Mouse (Mus musculus): ENCODE measurements around the gene Chmp1a. TPM values are rescaled to one million over a fixed set of nuclear protein-coding genes. Genes with fewer than 3 reads are reported as not detected.
"Not testable (repeated sequence)": the region's sequence is repeated elsewhere in the genome, so short reads cannot be mapped to it uniquely, and the experiment has no call there.

Chmp1a gene
- polyA plus RNA-seq, 1 experiment from 2014 or later: 232 TPM

- no peaks in the 10 kb centered on the region for H3K9me3 ChIP-seq (replicated peaks; ENCODE audit: control insufficient read depth, low read length, poor library complexity, severe bottlenecking)
- peaks cover 11% of the 10 kb centered on the region for H3K4me1 ChIP-seq (ENCODE audit: control insufficient read depth, insufficient read depth, low read length)
- no peak overlapping the region for H3K9ac ChIP-seq (ENCODE audit: low read depth, low read length)
- H3K4me2 ChIP-seq (ENCODE audit: low read length): no peak overlapping the region
- no peaks in the 10 kb centered on the region for H3K27me3 ChIP-seq (ENCODE audit: control insufficient read depth, insufficient read depth, low read depth, low read length)
- H3K27ac ChIP-seq (ENCODE audit: low read length): no peak overlapping the region
- no peaks in the 10 kb centered on the region for H3K36me3 ChIP-seq (ENCODE audit: control insufficient read depth, insufficient read depth, low read length)
- no peak for ATAC-seq
- 79% methylated on average over 1 of the region's 1 CpGs for WGBS
- H3K4me3 ChIP-seq (ENCODE audit: low read depth, low read length): no peak overlapping the region
Observed at GRCm38 (mm10) chr8:123220917-123221316, 8.4 kb upstream of the Chmp1a start.

- Histone ChIP-seq H3K4me2 (ENCODE audit: low read length) (no peak overlapping the region), H3K4me1 (ENCODE audit: control insufficient read depth, insufficient read depth, low read length) (peaks cover 20% of the 10 kb centered on the region), H3K27ac (ENCODE audit: low read length) (no peak overlapping the region), H3K9me3 (replicated peaks; ENCODE audit: control insufficient read depth, low read length, poor library complexity, severe bottlenecking) (no peaks in the 10 kb centered on the region), H3K9ac (ENCODE audit: low read depth, low read length) (no peak overlapping the region), H3K4me3 (ENCODE audit: low read depth, low read length) (no peak overlapping the region), H3K27me3 (ENCODE audit: control insufficient read depth, insufficient read depth, low read depth, low read length) (no peaks in the 10 kb centered on the region), H3K36me3 (ENCODE audit: control insufficient read depth, insufficient read depth, low read length) (no peaks in the 10 kb centered on the region)
- ATAC-seq: no peak
- 75% methylated on average over 3 of the region's 3 CpGs for WGBS
Observed at GRCm38 (mm10) chr8:123215430-123215829, 2.9 kb upstream of the Chmp1a start.

- WGBS: 20% methylated on average over 22 of the region's 22 CpGs
- Histone ChIP-seq H3K9ac (ENCODE audit: low read depth, low read length) (peak overlapping the region; percentile 84), H3K4me3 (ENCODE audit: low read depth, low read length) (peak overlapping the region; percentile 63), H3K36me3 (ENCODE audit: control insufficient read depth, insufficient read depth, low read length) (peaks cover 5% of the 10 kb centered on the region), H3K27ac (ENCODE audit: low read length) (peak overlapping the region; percentile 50), H3K4me1 (ENCODE audit: control insufficient read depth, insufficient read depth, low read length) (peaks cover 20% of the 10 kb centered on the region), H3K27me3 (ENCODE audit: control insufficient read depth, insufficient read depth, low read depth, low read length) (no peaks in the 10 kb centered on the region), H3K4me2 (ENCODE audit: low read length) (peak overlapping the region; percentile 75), H3K9me3 (replicated peaks; ENCODE audit: control insufficient read depth, low read length, poor library complexity, severe bottlenecking) (no peaks in the 10 kb centered on the region)
- ATAC-seq: no peak; the same call in 1 of the 2 replicates
Observed at GRCm38 (mm10) chr8:123213118-123213772, 682 bp upstream of the Chmp1a start.

GRCm38 (mm10) chr8:123211876-123212275 is 687 bp downstream of the Chmp1a start:
- Histone ChIP-seq H3K4me1 (ENCODE audit: control insufficient read depth, insufficient read depth, low read length) (peaks cover 20% of the 10 kb centered on the region), H3K9ac (ENCODE audit: low read depth, low read length) (peak overlapping the region; percentile 84), H3K4me2 (ENCODE audit: low read length) (peak overlapping the region; percentile 98), H3K27ac (ENCODE audit: low read length) (0 out of 2 replicates have a peak overlapping the region, but pooled peaks have one; percentile 50), H3K4me3 (ENCODE audit: low read depth, low read length) (peak overlapping the region; percentile 63), H3K36me3 (ENCODE audit: control insufficient read depth, insufficient read depth, low read length) (peaks cover 13% of the 10 kb centered on the region), H3K9me3 (replicated peaks; ENCODE audit: control insufficient read depth, low read length, poor library complexity, severe bottlenecking) (no peaks in the 10 kb centered on the region), H3K27me3 (ENCODE audit: control insufficient read depth, insufficient read depth, low read depth, low read length) (no peaks in the 10 kb centered on the region)
- WGBS: 51% methylated on average over 10 of the region's 10 CpGs
- no peak for ATAC-seq

- no peak for ATAC-seq
- Histone ChIP-seq H3K4me3 (ENCODE audit: low read depth, low read length) (no peak overlapping the region), H3K4me1 (ENCODE audit: control insufficient read depth, insufficient read depth, low read length) (no peaks in the 10 kb centered on the region), H3K27me3 (ENCODE audit: control insufficient read depth, insufficient read depth, low read depth, low read length) (peaks cover 3% of the 10 kb centered on the region; the same call in 1 of the 2 replicates), H3K9me3 (replicated peaks; ENCODE audit: control insufficient read depth, low read length, poor library complexity, severe bottlenecking) (no peaks in the 10 kb centered on the region), H3K27ac (ENCODE audit: low read length) (no peak overlapping the region), H3K36me3 (ENCODE audit: control insufficient read depth, insufficient read depth, low read length) (peaks cover 21% of the 10 kb centered on the region), H3K4me2 (ENCODE audit: low read length) (no peak overlapping the region), H3K9ac (ENCODE audit: low read depth, low read length) (no peak overlapping the region)
- 90% methylated on average over 3 of the region's 3 CpGs for WGBS
Observed at GRCm38 (mm10) chr8:123203571-123203970, 9.0 kb downstream of the Chmp1a start.

- peak; percentile 39; the same call in 1 of the 2 replicates for ATAC-seq
- peaks cover 12% of the 10 kb centered on the region for H3K36me3 ChIP-seq (ENCODE audit: control insufficient read depth, insufficient read depth, low read length)
- H3K4me1 ChIP-seq (ENCODE audit: control insufficient read depth, insufficient read depth, low read length): no peaks in the 10 kb centered on the region
- H3K9me3 ChIP-seq (replicated peaks; ENCODE audit: control insufficient read depth, low read length, poor library complexity, severe bottlenecking): no peaks in the 10 kb centered on the region
- no peak overlapping the region for H3K4me2 ChIP-seq (ENCODE audit: low read length)
- H3K4me3 ChIP-seq (ENCODE audit: low read depth, low read length): no peak overlapping the region
- no peak overlapping the region for H3K27ac ChIP-seq (ENCODE audit: low read length)
- H3K27me3 ChIP-seq (ENCODE audit: control insufficient read depth, insufficient read depth, low read depth, low read length): peaks cover 3% of the 10 kb centered on the region; the same call in 1 of the 2 replicates
- 25% methylated on average over 5 of the region's 5 CpGs for WGBS
- H3K9ac ChIP-seq (ENCODE audit: low read depth, low read length): no peak overlapping the region
Observed at GRCm38 (mm10) chr8:123202288-123202687, 10.3 kb downstream of the Chmp1a start.

- Histone ChIP-seq H3K27me3 (ENCODE audit: control insufficient read depth, insufficient read depth, low read depth, low read length) (peaks cover 3% of the 10 kb centered on the region; the same call in 1 of the 2 replicates), H3K4me1 (ENCODE audit: control insufficient read depth, insufficient read depth, low read length) (no peaks in the 10 kb centered on the region), H3K9me3 (replicated peaks; ENCODE audit: control insufficient read depth, low read length, poor library complexity, severe bottlenecking) (no peaks in the 10 kb centered on the region), H3K4me3 (ENCODE audit: low read depth, low read length) (no peak overlapping the region), H3K9ac (ENCODE audit: low read depth, low read length) (no peak overlapping the region), H3K27ac (ENCODE audit: low read length) (no peak overlapping the region), H3K4me2 (ENCODE audit: low read length) (no peak overlapping the region), H3K36me3 (ENCODE audit: control insufficient read depth, insufficient read depth, low read length) (no peaks in the 10 kb centered on the region)
- WGBS: 77% methylated on average over 14 of the region's 14 CpGs
- no peak for ATAC-seq
Observed at GRCm38 (mm10) chr8:123199864-123200263, 12.7 kb downstream of the Chmp1a start.

- not testable (repeated sequence) for H3K36me3 ChIP-seq (ENCODE audit: control insufficient read depth, insufficient read depth, low read length); H3K9me3 ChIP-seq (replicated peaks; ENCODE audit: control insufficient read depth, low read length, poor library complexity, severe bottlenecking); H3K9ac ChIP-seq (ENCODE audit: low read depth, low read length); H3K4me3 ChIP-seq (ENCODE audit: low read depth, low read length); H3K4me2 ChIP-seq (ENCODE audit: low read length); ATAC-seq; H3K4me1 ChIP-seq (ENCODE audit: control insufficient read depth, insufficient read depth, low read length); H3K27ac ChIP-seq (ENCODE audit: low read length); H3K27me3 ChIP-seq (ENCODE audit: control insufficient read depth, insufficient read depth, low read depth, low read length)
- 74% methylated on average over 5 of the region's 5 CpGs for WGBS
Observed at GRCm38 (mm10) chr8:123197016-123197415, 15.5 kb downstream of the Chmp1a start.

- no peaks in the 10 kb centered on the region for H3K4me1 ChIP-seq (ENCODE audit: control insufficient read depth, insufficient read depth, low read length)
- 88% methylated on average over 9 of the region's 9 CpGs for WGBS
- H3K27ac ChIP-seq (ENCODE audit: low read length): no peak overlapping the region
- H3K36me3 ChIP-seq (ENCODE audit: control insufficient read depth, insufficient read depth, low read length): no peaks in the 10 kb centered on the region
- no peak overlapping the region for H3K9ac ChIP-seq (ENCODE audit: low read depth, low read length)
- ATAC-seq: no peak
- H3K9me3 ChIP-seq (replicated peaks; ENCODE audit: control insufficient read depth, low read length, poor library complexity, severe bottlenecking): no peaks in the 10 kb centered on the region
- H3K4me2 ChIP-seq (ENCODE audit: low read length): no peak overlapping the region
- H3K4me3 ChIP-seq (ENCODE audit: low read depth, low read length): no peak overlapping the region
- no peaks in the 10 kb centered on the region for H3K27me3 ChIP-seq (ENCODE audit: control insufficient read depth, insufficient read depth, low read depth, low read length)
Observed at GRCm38 (mm10) chr8:123193771-123194170, 18.8 kb downstream of the Chmp1a start.
